Mouse (Mus musculus): Measurements from ENCODE around the gene Rho. TPM values are rescaled to one million over a fixed set of nuclear protein-coding genes. Genes with fewer than 3 reads are reported as not detected.

Rho gene
- total RNA-seq, 2 experiments from 2014 or later: 0.70 to 1.1 TPM

GRCm38 (mm10) chr6:115973881-115974662, 42.5 kb downstream of the Rho start:
- no peak for DNase-seq (ENCODE audit: low spot score in 2 of 2)

GRCm38 (mm10) chr6:115975606-115976005, 44.1 kb downstream of the Rho start:
- DNase-seq (ENCODE audit: low spot score in 2 of 2): no peak

DNA sequence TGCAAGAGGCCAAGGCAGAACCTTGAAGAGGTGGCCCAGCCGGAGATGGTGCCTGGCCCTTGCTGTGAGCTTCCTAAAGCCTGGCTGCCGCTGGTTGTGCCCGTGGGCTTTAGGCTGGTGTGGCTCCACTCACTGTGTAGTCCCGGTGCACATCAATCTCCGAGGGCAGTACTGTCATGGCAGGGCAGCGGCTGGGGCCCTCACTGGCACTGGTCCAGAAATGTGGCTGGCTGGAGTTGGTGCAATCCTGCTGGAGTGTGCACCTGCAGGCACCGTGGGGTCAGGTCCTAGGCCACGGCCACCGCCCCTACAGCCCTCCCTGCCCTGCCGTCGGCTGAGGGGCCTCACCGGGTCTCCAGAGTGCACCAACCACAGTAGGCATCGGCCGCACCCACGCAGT, 46.3 kb downstream of the Rho start:
- DNase-seq (ENCODE audit: low spot score in 2 of 2): no peak

DNA sequence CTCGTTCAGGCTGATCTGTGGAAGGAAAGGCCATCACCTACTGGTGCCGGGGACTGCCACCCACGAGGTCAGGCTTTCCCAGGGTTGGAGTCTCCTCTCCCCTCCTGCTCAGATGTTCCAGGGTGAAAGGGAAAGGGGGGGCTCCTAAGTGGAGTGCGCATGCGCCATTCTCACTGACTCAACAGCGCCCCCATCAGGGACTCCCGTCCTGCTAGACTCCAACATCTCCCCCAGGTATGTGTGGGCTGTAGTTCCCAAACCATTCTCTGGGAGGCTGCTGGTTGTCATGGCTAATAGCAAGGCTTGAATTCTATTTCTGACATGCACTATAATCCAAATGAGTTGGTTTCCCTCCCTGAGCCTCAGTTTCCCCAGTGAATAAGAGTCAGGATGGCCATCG, 47.0 kb downstream of the Rho start:
- DNase-seq (ENCODE audit: low spot score in 2 of 2): no peak

DNA sequence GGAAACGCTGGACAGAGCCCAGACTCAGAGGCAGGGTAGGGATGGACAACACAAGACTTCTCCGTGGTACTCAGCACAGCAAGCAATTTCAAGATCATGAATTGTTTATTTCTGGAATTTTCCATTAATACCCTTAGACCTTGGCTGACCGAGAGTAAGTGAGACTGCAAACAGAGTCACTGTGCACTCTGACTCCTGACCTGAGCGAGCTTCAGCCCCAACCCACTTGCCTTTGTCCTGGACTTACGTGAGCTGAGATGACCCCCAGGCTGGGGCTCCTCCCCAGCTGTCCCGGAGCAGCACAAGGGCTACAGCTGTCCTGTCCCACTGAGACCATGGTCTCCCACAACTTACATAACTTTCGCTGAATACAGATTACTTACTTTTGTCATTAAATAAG, 51.3 kb downstream of the Rho start:
- no peak for DNase-seq (ENCODE audit: low spot score in 2 of 2)

- DNase-seq (ENCODE audit: low spot score in 2 of 2): no peak
Measured at GRCm38 (mm10) chr6:115983306-115984038, 51.9 kb downstream of the Rho start.

GRCm38 (mm10) chr6:115984580-115984979, 53.0 kb downstream of the Rho start:
- DNase-seq (ENCODE audit: low spot score in 2 of 2): no peak

- DNase-seq (ENCODE audit: low spot score in 2 of 2): no peak
Measured at GRCm38 (mm10) chr6:115985622-115986021, 54.1 kb downstream of the Rho start.

DNA sequence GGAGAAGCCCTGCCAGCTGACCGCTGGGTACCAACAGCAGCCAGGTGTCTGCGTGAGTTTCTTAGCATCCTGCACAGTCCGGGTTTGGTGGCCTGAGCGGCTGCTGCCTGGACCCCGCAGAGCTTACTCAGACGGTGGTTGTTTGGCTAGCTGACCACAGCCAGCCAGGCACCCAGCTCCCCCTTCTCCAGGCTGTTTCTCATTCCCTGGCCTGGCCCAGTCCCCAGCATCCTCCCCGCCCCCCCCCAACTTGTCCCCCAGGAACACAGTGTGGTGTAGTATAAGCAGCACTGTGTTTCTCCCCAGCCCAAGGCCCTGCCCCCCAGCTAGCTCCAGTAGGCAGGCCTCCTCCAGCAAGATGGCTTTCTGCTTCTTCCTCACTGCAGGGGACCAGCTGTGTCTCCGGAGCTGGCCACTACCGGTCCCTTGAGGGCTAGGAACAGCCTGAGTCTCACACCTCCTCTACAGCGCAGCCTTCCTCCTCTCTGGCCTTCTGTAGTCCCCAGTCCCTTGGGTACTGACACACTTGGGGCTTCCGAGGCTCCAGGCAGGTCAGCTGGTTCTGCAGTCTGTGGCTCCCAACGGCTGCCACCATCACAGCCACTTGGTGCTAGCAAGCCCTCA, 55.0 kb downstream of the Rho start:
- no peak for DNase-seq (ENCODE audit: low spot score in 2 of 2)

DNA sequence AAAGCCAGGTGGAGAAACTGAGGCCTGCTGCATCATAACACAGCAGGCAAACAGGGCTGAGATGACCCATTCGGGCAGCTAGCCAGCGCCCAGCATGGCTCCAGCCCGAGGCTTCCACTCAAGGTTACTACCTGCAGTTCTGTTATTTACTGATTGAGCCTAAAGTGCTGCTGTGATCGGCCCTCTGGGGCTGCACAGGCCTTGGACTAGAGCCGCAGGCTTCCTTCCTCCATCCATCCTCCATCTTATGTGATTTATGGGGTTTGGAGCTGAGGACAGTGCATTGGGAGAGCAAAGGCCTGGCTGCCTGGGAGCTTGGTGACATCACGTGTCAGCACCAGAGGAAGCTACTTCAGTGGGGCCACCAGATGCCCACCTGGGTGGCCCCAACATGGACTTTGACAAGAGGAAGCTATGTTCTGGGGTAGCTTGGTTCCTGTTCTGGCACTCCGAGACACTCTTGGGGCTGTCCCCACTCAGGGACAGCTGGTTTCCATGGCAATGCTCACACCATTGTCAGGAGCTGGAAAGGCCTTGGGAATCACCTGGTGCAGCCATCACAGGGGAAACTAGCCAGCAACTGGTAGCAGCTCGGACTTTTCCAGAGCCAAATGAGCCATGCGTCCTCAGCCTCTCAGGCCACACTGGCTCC, 55.7 kb downstream of the Rho start:
- DNase-seq (ENCODE audit: low spot score in 2 of 2): no peak

GRCm38 (mm10) chr6:115989032-115989431, 57.5 kb downstream of the Rho start:
- no peak for DNase-seq (ENCODE audit: low spot score in 2 of 2)

GRCm38 (mm10) chr6:115989607-115990006, 58.1 kb downstream of the Rho start:
- DNase-seq (ENCODE audit: low spot score in 2 of 2): no peak

Other genes with a start within 250 kb of the Rho start
- 1 to 10 TPM; 1.2 to 1.5 TPM for gene Tmem40, start 169.3 kb upstream of the Rho start, total RNA-seq (2021)
- gene Cand2, start 157.2 kb upstream of the Rho start, total RNA-seq (2021): 10 to 100 TPM; 23.4 to 24.2 TPM
- gene Rpl32, start 123.0 kb upstream of the Rho start, total RNA-seq (2021): 1,000 to 10,000 TPM; 1,843 to 1,894 TPM
- 1 to 10 TPM in 1 of 2 experiments, under 1 TPM in 1; 0.96 to 1.9 TPM for gene Efcab12, start 93.3 kb upstream of the Rho start, total RNA-seq (2021)
- gene Mbd4, start 78.4 kb upstream of the Rho start, total RNA-seq (2021): 1 to 10 TPM; 7.5 to 8.1 TPM
- 10 to 100 TPM; 23.5 to 25.6 TPM for gene Ift122, start 78.3 kb upstream of the Rho start, total RNA-seq (2021)
- not detected for gene H1foo, start 13.2 kb downstream of the Rho start, total RNA-seq (2021)
- 100 to 1,000 TPM; 237 to 271 TPM for gene Plxnd1, start 63.3 kb downstream of the Rho start, total RNA-seq (2021)